8 mouse cellular contexts compared by ENCODE assay signal in the genomic region with DNA sequence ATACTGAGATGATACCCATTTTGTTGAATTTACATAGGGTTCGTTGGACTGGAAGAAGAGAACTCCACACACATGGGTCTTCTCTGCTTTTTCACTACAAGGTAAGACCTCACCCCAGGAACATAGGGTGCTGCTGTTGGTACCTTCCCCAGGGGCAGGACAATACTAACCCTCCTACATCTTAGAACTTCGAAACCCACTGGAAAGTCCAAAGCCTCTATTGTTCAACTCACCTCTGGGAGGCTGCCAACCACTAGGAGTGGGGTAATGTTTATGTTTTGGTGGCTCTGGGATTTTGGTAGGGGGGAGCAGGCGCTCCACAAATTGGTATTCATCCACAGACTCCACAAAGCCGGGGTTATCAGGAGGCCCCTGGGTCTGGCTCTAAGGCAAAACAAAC. TPM values are rescaled to one million over a fixed set of nuclear protein-coding genes. Genes with fewer than 3 reads are reported as not detected.
DNase-seq lines count a peak whose midpoint lies in the region; ATAC-seq and TF ChIP-seq lines count a peak whose summit lies in the region.

No protein-coding gene starts in this region.

- H3K36me3 ChIP-seq in heart, embryonic 10.5 days = peaks cover 61% of the 10 kb centered on the region
- peaks cover 55% of the 10 kb centered on the region for H3K36me3 ChIP-seq in ES-E14 (ENCODE audit: control insufficient read depth, insufficient read depth, low read length, poor library complexity, severe bottlenecking)
- H3K36me3 ChIP-seq in forebrain, embryonic 15.5 days = peaks cover 50% of the 10 kb centered on the region
- peaks cover 62% of the 10 kb centered on the region for H3K36me3 ChIP-seq in liver, embryonic 15.5 days (replicated peaks)

- no peaks in the 10 kb centered on the region for H3K9me3 ChIP-seq in heart, embryonic 10.5 days
- H3K9me3 ChIP-seq in ES-E14 (ENCODE audit: control insufficient read depth, insufficient read depth, low read depth, low read length) = no peaks in the 10 kb centered on the region
- H3K9me3 ChIP-seq in forebrain, embryonic 15.5 days = no peaks in the 10 kb centered on the region
- H3K9me3 ChIP-seq in liver, embryonic 15.5 days (replicated peaks) = no peaks in the 10 kb centered on the region

- no peaks in the 10 kb centered on the region for H3K27me3 ChIP-seq in heart, embryonic 10.5 days (ENCODE audit: insufficient read depth, poor library complexity, severe bottlenecking)
- H3K27me3 ChIP-seq in forebrain, embryonic 15.5 days = no peaks in the 10 kb centered on the region
- H3K27me3 ChIP-seq in liver, embryonic 15.5 days = no peaks in the 10 kb centered on the region

- peak overlapping the region; percentile 95 for H3K9ac ChIP-seq in ES-E14 (ENCODE audit: insufficient read depth, low read depth, low read length, poor library complexity, severe bottlenecking)
- peak overlapping the region; percentile 84 for H3K9ac ChIP-seq in forebrain, embryonic 15.5 days (replicated peaks)
- peak overlapping the region; percentile 88 for H3K9ac ChIP-seq in liver, embryonic 15.5 days

- in situ Hi-C loops in ES-E14 (cut with MboI; ENCODE audit: low sequenced_read_pairs in 2 of 2, unreplicated experiment in 2 of 2) = no loop called here

- peaks cover 23% of the 10 kb centered on the region for H3K4me1 ChIP-seq in heart, embryonic 10.5 days
- peaks cover 2% of the 10 kb centered on the region in 2 experiments; a peak in 2 of 4 replicates for H3K4me1 ChIP-seq in ES-E14 (ENCODE audit: control insufficient read depth in 2 of 2, insufficient read depth in 2 of 2, low read length in 2 of 2, poor library complexity in 1 of 2)
- H3K4me1 ChIP-seq in forebrain, embryonic 15.5 days = peaks cover 30% of the 10 kb centered on the region
- peaks cover 47% of the 10 kb centered on the region for H3K4me1 ChIP-seq in liver, embryonic 15.5 days (replicated peaks)

- intact Hi-C loops in heart, postnatal 10 days (cut with DNase I) = no loop called here

- peak overlapping the region; percentile 91 for H3K4me3 ChIP-seq in heart, embryonic 10.5 days
- H3K4me3 ChIP-seq in ES-E14 (ENCODE audit: insufficient read depth in 1 of 2, low read depth in 1 of 2, low read length in 2 of 2, poor library complexity in 1 of 2, severe bottlenecking in 1 of 2) = peak overlapping the region; percentile 95 to 96
- H3K4me3 ChIP-seq in forebrain, embryonic 15.5 days = peak overlapping the region; percentile 87
- peak overlapping the region; percentile 81 for H3K4me3 ChIP-seq in liver, embryonic 15.5 days (replicated peaks)

- H3K4me2 ChIP-seq in forebrain, embryonic 15.5 days (replicated peaks) = peak overlapping the region; percentile 78
- peak overlapping the region; percentile 83 for H3K4me2 ChIP-seq in liver, embryonic 15.5 days

- WGBS in heart, embryonic 10.5 days = 66% methylated on average over 4 of the region's 4 CpGs
- 43% methylated on average over 4 of the region's 4 CpGs for WGBS in forebrain, embryonic 15.5 days
- 46% methylated on average over 4 of the region's 4 CpGs for WGBS in liver, embryonic 15.5 days (ENCODE audit: insufficient replicate concordance)

- H3K27ac ChIP-seq in heart, embryonic 10.5 days = 0 out of 2 replicates have a peak overlapping the region, but pooled peaks have one; percentile 96
- H3K27ac ChIP-seq in ES-E14 (ENCODE audit: insufficient read depth, low read depth, low read length, poor library complexity, severe bottlenecking) = no peak overlapping the region
- no peak overlapping the region for H3K27ac ChIP-seq in forebrain, embryonic 15.5 days (replicated peaks)
- H3K27ac ChIP-seq in liver, embryonic 15.5 days (replicated peaks) = peak overlapping the region; percentile 70

- no peak for DNase-seq in heart, embryonic 10.5 days (ENCODE audit: low spot score)
- DNase-seq in heart, postnatal 10 days = no peak
- DNase-seq in ES-E14 (ENCODE audit: low read depth, low spot score) = no peak
- no peak for DNase-seq in layer of hippocampus, adult 8-10 months (ENCODE audit: low spot score in 2 of 2)
- DNase-seq in B cell, adult 2 months = no peak
- no peak for DNase-seq in thymus, postnatal 0 days (ENCODE audit: low spot score)

- ATAC-seq in forebrain, embryonic 15.5 days (replicated peaks) = no peak
- ATAC-seq in liver, embryonic 15.5 days (ENCODE audit: insufficient read depth) = no peak

TF ChIP-seq in ES-E14, 5 proteins besides CTCF, POLR2A, EP300 and RAD21:
- TF ChIP-seq ZC3H11A (IDR thresholded peaks at IDR 0.05; ENCODE audit: borderline replicate concordance, low read depth, low read length) (no peak), CHD2 (IDR thresholded peaks at IDR 0.05; ENCODE audit: low read depth, low read length) (no peak), HCFC1 (IDR thresholded peaks at IDR 0.05; ENCODE audit: borderline replicate concordance, insufficient read depth, low read length) (no peak), MAFK (IDR thresholded peaks at IDR 0.05; ENCODE audit: insufficient read depth, low read depth, low read length) (no peak), ZNF384 (IDR thresholded peaks at IDR 0.05; ENCODE audit: low read depth, low read length) (no peak)

RNA-seq across cellular contexts. Expression of a gene that starts 0.9 kb away (rescaled TPM):
- polyA plus RNA-seq in heart, embryonic 10.5 days (2016; fragmentation: Nextera tagmentation; extraction: Ambion mirVana) = 71.4 and 85.0 TPM in 2 replicates
- 10 to 100 TPM; 41.7 to 46.7 TPM for total RNA-seq in heart, postnatal 10 days (2021)
- 55.9 and 62.7 TPM in 2 replicates for total RNA-seq in ES-E14 (2012; rRNA removed)
- polyA plus RNA-seq in forebrain, embryonic 15.5 days (2015; fragmentation: Nextera tagmentation; extraction: Ambion mirVana) = 71.5 and 72.4 TPM in 2 replicates
- 39.5 and 41.8 TPM in 2 replicates for polyA plus RNA-seq in liver, embryonic 15.5 days (2015; fragmentation: Nextera tagmentation; extraction: Ambion mirVana)
- total RNA-seq in layer of hippocampus, adult 8-10 months (2022) = 10 to 100 TPM; 43.5 to 51.3 (median 46.1) TPM
- 65.2 and 71.4 TPM in 2 replicates for polyA plus RNA-seq in thymus, postnatal 0 days (2015; fragmentation: Nextera tagmentation; extraction: Ambion mirVana)

RNA-seq across cellular contexts. Expression of a gene that starts 0.9 kb away (rescaled TPM):
- polyA plus RNA-seq in heart, embryonic 10.5 days (2016; fragmentation: Nextera tagmentation; extraction: Ambion mirVana) = 570 and 662 TPM in 2 replicates
- 100 to 1,000 TPM; 738 to 768 TPM for total RNA-seq in heart, postnatal 10 days (2021)
- total RNA-seq in ES-E14 (2012; rRNA removed) = 1,469 and 1,510 TPM in 2 replicates
- polyA plus RNA-seq in forebrain, embryonic 15.5 days (2015; fragmentation: Nextera tagmentation; extraction: Ambion mirVana) = 582 and 618 TPM in 2 replicates
- polyA plus RNA-seq in liver, embryonic 15.5 days (2015; fragmentation: Nextera tagmentation; extraction: Ambion mirVana) = 401 and 446 TPM in 2 replicates
- 100 to 1,000 TPM; 653 to 927 (median 780) TPM for total RNA-seq in layer of hippocampus, adult 8-10 months (2022)
- 1,297 and 1,312 TPM in 2 replicates for polyA plus RNA-seq in thymus, postnatal 0 days (2015; fragmentation: Nextera tagmentation; extraction: Ambion mirVana)

RNA-seq across cellular contexts. Expression of a gene that starts 4.3 kb away (rescaled TPM):
- 26.9 and 33.4 TPM in 2 replicates for polyA plus RNA-seq in heart, embryonic 10.5 days (2016; fragmentation: Nextera tagmentation; extraction: Ambion mirVana)
- total RNA-seq in heart, postnatal 10 days (2021) = 10 to 100 TPM; 13.6 to 13.9 TPM
- 18.2 and 23.2 TPM in 2 replicates for total RNA-seq in ES-E14 (2012; rRNA removed)
- 33.0 and 35.9 TPM in 2 replicates for polyA plus RNA-seq in forebrain, embryonic 15.5 days (2015; fragmentation: Nextera tagmentation; extraction: Ambion mirVana)
- polyA plus RNA-seq in liver, embryonic 15.5 days (2015; fragmentation: Nextera tagmentation; extraction: Ambion mirVana) = 19.1 and 19.5 TPM in 2 replicates
- total RNA-seq in layer of hippocampus, adult 8-10 months (2022) = 10 to 100 TPM; 27.0 to 38.4 (median 32.4) TPM
- 48.3 and 55.4 TPM in 2 replicates for polyA plus RNA-seq in thymus, postnatal 0 days (2015; fragmentation: Nextera tagmentation; extraction: Ambion mirVana)

RNA-seq across cellular contexts. Expression of a gene that starts 10.3 kb away (rescaled TPM):
- polyA plus RNA-seq in heart, embryonic 10.5 days (2016; fragmentation: Nextera tagmentation; extraction: Ambion mirVana) = 25.4 and 31.0 TPM in 2 replicates
- 10 to 100 TPM; 19.5 TPM for total RNA-seq in heart, postnatal 10 days (2021)
- total RNA-seq in ES-E14 (2012; rRNA removed) = 29.6 and 41.4 TPM in 2 replicates
- polyA plus RNA-seq in forebrain, embryonic 15.5 days (2015; fragmentation: Nextera tagmentation; extraction: Ambion mirVana) = 25.7 and 26.5 TPM in 2 replicates
- polyA plus RNA-seq in liver, embryonic 15.5 days (2015; fragmentation: Nextera tagmentation; extraction: Ambion mirVana) = 13.3 and 17.3 TPM in 2 replicates
- 10 to 100 TPM; 40.4 to 48.8 (median 43.7) TPM for total RNA-seq in layer of hippocampus, adult 8-10 months (2022)
- polyA plus RNA-seq in thymus, postnatal 0 days (2015; fragmentation: Nextera tagmentation; extraction: Ambion mirVana) = 15.1 and 16.5 TPM in 2 replicates

RNA-seq across cellular contexts. Expression of a gene that starts 11.5 kb away (rescaled TPM):
- 13.7 and 18.8 TPM in 2 replicates for polyA plus RNA-seq in heart, embryonic 10.5 days (2016; fragmentation: Nextera tagmentation; extraction: Ambion mirVana)
- total RNA-seq in heart, postnatal 10 days (2021) = 1 to 10 TPM; 2.7 to 2.9 TPM
- total RNA-seq in ES-E14 (2012; rRNA removed) = 14.0 and 23.2 TPM in 2 replicates
- polyA plus RNA-seq in forebrain, embryonic 15.5 days (2015; fragmentation: Nextera tagmentation; extraction: Ambion mirVana) = 34.9 and 36.3 TPM in 2 replicates
- 49.1 and 50.2 TPM in 2 replicates for polyA plus RNA-seq in liver, embryonic 15.5 days (2015; fragmentation: Nextera tagmentation; extraction: Ambion mirVana)
- 10 to 100 TPM; 21.7 to 30.5 (median 26.6) TPM for total RNA-seq in layer of hippocampus, adult 8-10 months (2022)
- polyA plus RNA-seq in thymus, postnatal 0 days (2015; fragmentation: Nextera tagmentation; extraction: Ambion mirVana) = 10.1 and 10.3 TPM in 2 replicates

Comparison
In these comparisons a context has a peak if more than half of its experiments do, and no peak if none do; other contexts are left out.
1. H3K27ac ChIP-seq: peak in heart, embryonic 10.5 days (single experiment) and liver, embryonic 15.5 days (single experiment); none in ES-E14 (single experiment) and forebrain, embryonic 15.5 days (single experiment).
2. Peak in every context shown above with its lines, with median percentiles within 50 percentile points of each other: H3K4me3 ChIP-seq and H3K9ac ChIP-seq.